In genomic region chr17:87375941-87376511, GRCm38 (mm10) we compare ENCODE assay signal across 10 mouse cellular contexts. TPM values are rescaled to one million over a fixed set of nuclear protein-coding genes. Genes with fewer than 3 reads are reported as not detected.
DNase-seq lines count a peak whose midpoint lies in the region; ATAC-seq and TF ChIP-seq lines count a peak whose summit lies in the region.
"Had no signal": no experiment of that assay in that cellular context is flagged by ENCODE, and none has a peak within 500 bp of the region (broad histone marks: within the 10 kb centered on the region; RNA-seq: fewer than 3 reads in every experiment).

No protein-coding gene starts in this region.

- no peak for TF ChIP-seq CTCF in left cerebral cortex, adult 2 months (IDR thresholded peaks at IDR 0.05)
- TF ChIP-seq CTCF in olfactory bulb, adult 2 months (IDR thresholded peaks at IDR 0.05; ENCODE audit: insufficient read depth, low read depth, low read length): no peak

- 16% methylated on average over 10 of the region's 10 CpGs for WGBS in embryonic facial prominence, embryonic 13.5 days
- 57% methylated on average over 10 of the region's 10 CpGs for WGBS in olfactory bulb, adult 2 months

- TF ChIP-seq POLR2A in olfactory bulb, adult 2 months (IDR thresholded peaks at IDR 0.05; ENCODE audit: insufficient read depth, low read depth, low read length): no peak

- H3K36me3 ChIP-seq in embryonic facial prominence, embryonic 13.5 days: no peaks in the 10 kb centered on the region
- H3K36me3 ChIP-seq: forebrain, embryonic 12.5 days had no signal

- H3K9ac ChIP-seq in embryonic facial prominence, embryonic 13.5 days: no peak overlapping the region
- H3K9ac ChIP-seq: forebrain, embryonic 12.5 days had no signal

- intact Hi-C loops in left cerebral cortex, adult 2 months (cut with DNase I): loop anchor here (5.0 kb wide), 1 partner anchor 51 kb away; the partner anchor contains the start of gene Stpg4
- intact Hi-C loops in left cerebral cortex, postnatal 14 days (cut with DNase I): no loop called here

- no peaks in the 10 kb centered on the region for H3K27me3 ChIP-seq in embryonic facial prominence, embryonic 13.5 days
- H3K27me3 ChIP-seq: forebrain, embryonic 12.5 days had no signal

- no peak for ATAC-seq in embryonic facial prominence, embryonic 13.5 days (ENCODE audit: insufficient number of reproducible peaks, insufficient read depth, low FRiP score, low TSS enrichment, low read depth)
- ATAC-seq: midbrain, embryonic 16.5 days had no signal

- H3K27ac ChIP-seq in left cerebral cortex, adult 2 months: peak overlapping the region; percentile 24; the same call in 1 of the 2 replicates
- peak overlapping the region; percentile 66 for H3K27ac ChIP-seq in embryonic facial prominence, embryonic 13.5 days
- H3K27ac ChIP-seq in olfactory bulb, adult 2 months (ENCODE audit: insufficient read depth, low read depth, low read length): peak overlapping the region; percentile 31; the same call in 1 of the 2 replicates
- H3K27ac ChIP-seq: forebrain, embryonic 12.5 days had no signal

- no peak for DNase-seq in left cerebral cortex, adult 2 months (ENCODE audit: extremely low spot score in 1 of 2, low spot score in 2 of 2)
- no peak for DNase-seq in left cerebral cortex, adult 18-20 months (ENCODE audit: low spot score in 2 of 2)
- DNase-seq in kidney, postnatal 14 days: peak; percentile 43
- no peak for DNase-seq in left cerebral cortex, postnatal 14 days (ENCODE audit: low spot score in 2 of 2)
- DNase-seq in thymus, postnatal 25 days: no peak
- no peak for DNase-seq in adrenal gland, postnatal 14 days

- no peaks in the 10 kb centered on the region for H3K9me3 ChIP-seq in embryonic facial prominence, embryonic 13.5 days
- H3K9me3 ChIP-seq: forebrain, embryonic 12.5 days had no signal

- H3K4me2 ChIP-seq in embryonic facial prominence, embryonic 13.5 days: no peak overlapping the region
- H3K4me2 ChIP-seq: forebrain, embryonic 12.5 days had no signal

- H3K4me3 ChIP-seq in left cerebral cortex, adult 2 months: no peak overlapping the region
- no peak overlapping the region for H3K4me3 ChIP-seq in embryonic facial prominence, embryonic 13.5 days
- no peak overlapping the region for H3K4me3 ChIP-seq in olfactory bulb, adult 2 months (ENCODE audit: insufficient read depth, low read depth, low read length)
- H3K4me3 ChIP-seq: forebrain, embryonic 12.5 days had no signal

- peaks cover 60% of the 10 kb centered on the region for H3K4me1 ChIP-seq in embryonic facial prominence, embryonic 13.5 days
- H3K4me1 ChIP-seq in olfactory bulb, adult 2 months (ENCODE audit: control insufficient read depth, insufficient read depth, low read length): peaks cover 93% of the 10 kb centered on the region

RNA-seq across cellular contexts. Expression of gene Stpg4, which starts 51.5 kb away (rescaled TPM):
- not detected for total RNA-seq in left cerebral cortex, adult 2 months (2021)
- not detected for total RNA-seq in left cerebral cortex, adult 18-20 months (2021)
- polyA plus RNA-seq in embryonic facial prominence, embryonic 13.5 days (2015; fragmentation: Nextera tagmentation; extraction: Ambion mirVana): not detected in 2 replicates
- polyA plus RNA-seq in olfactory bulb, adult 2 months (2012; ENCODE audit: insufficient read depth, insufficient read length, low replicate concordance, missing spikeins): not detected in 2 replicates
- not detected for total RNA-seq in left cerebral cortex, postnatal 14 days (2021)
- not detected in 2 replicates for total RNA-seq in adrenal gland, postnatal 14 days (2021)
- polyA plus RNA-seq: forebrain, embryonic 12.5 days; midbrain, embryonic 16.5 days had no signal
